Mouse (Mus musculus) spleen, adult 2 months (tissue): Measurements from ENCODE around the gene Lime1. TPM values are rescaled to one million over a fixed set of nuclear protein-coding genes. Genes with fewer than 3 reads are reported as not detected.

Experiments used
- DNase-seq, 2 experiments: peaks; one replicate each; pipeline versions ENCODE4 v3.0.0 to v3.0.0-alpha.2; 2012 to 2021; ENCODE audit warnings: low spot score in 2 of 2, low read depth in 1 of 2
- H3K27ac ChIP-seq: fragments of 200-500 bp; 2 replicates; pipeline ENCODE4 v1.5.1; 2012; ENCODE audit warnings: low read length, inconsistent platforms; ENCODE audit not compliant: insufficient read depth
- H3K27me3 ChIP-seq: fragments of 200-500 bp; 2 replicates; pipeline ENCODE4 v1.6.1; 2012; ENCODE audit warnings: mild to moderate bottlenecking, moderate library complexity, low read length, inconsistent platforms; ENCODE audit not compliant: control insufficient read depth, insufficient read depth
- H3K36me3 ChIP-seq: fragments of 200-500 bp; 2 replicates; pipeline ENCODE4 v1.6.1; 2012; ENCODE audit warnings: mild to moderate bottlenecking, low read length, inconsistent platforms; ENCODE audit not compliant: control insufficient read depth, insufficient read depth
- H3K4me1 ChIP-seq: fragments of 200-500 bp; 2 replicates; pipeline ENCODE4 v1.6.1; 2011; ENCODE audit warnings: inconsistent platforms; ENCODE audit not compliant: control insufficient read depth, insufficient read depth, insufficient read length
- H3K4me3 ChIP-seq: fragments of 200-500 bp; 2 replicates; pipeline ENCODE4 v1.5.1; 2011; ENCODE audit warnings: mild to moderate bottlenecking, inconsistent platforms; ENCODE audit not compliant: insufficient read depth, insufficient read length; ENCODE audit errors: extremely low read depth
- CTCF ChIP-seq: fragments of 200-500 bp; IDR thresholded peaks from 2 replicates; pipeline ENCODE4 v1.5.1; 2011; ENCODE audit warnings: mild to moderate bottlenecking, inconsistent platforms; ENCODE audit not compliant: insufficient read depth, insufficient read length, insufficient replicate concordance; ENCODE audit errors: extremely low read depth
- POLR2A ChIP-seq: fragments of 200-500 bp; IDR thresholded peaks from 2 replicates; pipeline ENCODE4 v1.6.1; 2011; ENCODE audit warnings: low read depth, low read length, inconsistent platforms
- WGBS: fragments of 180-500 bp; shearing (Covaris S2); methylation state at CpG from one replicate; pipeline ENCODE4 v1.1.7; 2018; 5-methylcytosine and 5-hydroxymethylcytosine counted together
- polyA plus RNA-seq: library from polyadenylated mRNA; depleted of rRNA; stranded (reverse); fragments of >200 nt; gene quantifications from 2 replicates; pipeline ENCODE4 v1.2.3, GENCODE M21; 2012

Gene Lime1
- polyA plus RNA-seq, 1 experiment = 146 TPM

GRCm38 (mm10) chr2:181380251-181380650 lies 373 bp downstream of the Lime1 start:
- H3K36me3 ChIP-seq = peaks cover 36% of the 10 kb centered on the region
- DNase-seq = no peak
- H3K4me1 ChIP-seq = peaks cover 19% of the 10 kb centered on the region; the same call in 1 of the 2 replicates
- H3K4me3 ChIP-seq = no peak overlapping the region
- TF ChIP-seq CTCF (no peak), POLR2A (no peak)
- WGBS = 88% methylated on average over 5 of the region's 5 CpGs
- H3K27me3 ChIP-seq = no peaks in the 10 kb centered on the region
- H3K27ac ChIP-seq = no peak overlapping the region

- Histone ChIP-seq H3K27me3 (no peaks in the 10 kb centered on the region), H3K4me1 (peaks cover 19% of the 10 kb centered on the region; the same call in 1 of the 2 replicates), H3K4me3 (peak overlapping the region; percentile 61), H3K27ac (peak overlapping the region; percentile 65), H3K36me3 (peaks cover 39% of the 10 kb centered on the region)
- peak in 1 of 2 experiments; percentile 29 for DNase-seq
- WGBS = 53% methylated on average over 5 of the region's 5 CpGs
- TF ChIP-seq POLR2A (no peak), CTCF (no peak)
These were observed 1.2 kb downstream of the Lime1 start for GRCm38 (mm10) chr2:181381107-181381506.

GRCm38 (mm10) chr2:181381631-181382306 lies 1.9 kb downstream of the Lime1 start:
- H3K4me3 ChIP-seq = peak overlapping the region; percentile 61; the same call in 1 of the 2 replicates
- TF ChIP-seq CTCF (no peak), POLR2A (no peak)
- H3K27me3 ChIP-seq = no peaks in the 10 kb centered on the region
- 83% methylated on average over 6 of the region's 6 CpGs for WGBS
- DNase-seq = no peak
- peak overlapping the region; percentile 65 for H3K27ac ChIP-seq
- peaks cover 16% of the 10 kb centered on the region; the same call in 1 of the 2 replicates for H3K4me1 ChIP-seq
- H3K36me3 ChIP-seq = peaks cover 41% of the 10 kb centered on the region

GRCm38 (mm10) chr2:181384463-181384862 lies 4.6 kb downstream of the Lime1 start:
- no peak overlapping the region for H3K4me3 ChIP-seq
- no peak overlapping the region for H3K27ac ChIP-seq
- 93% methylated on average over 7 of the region's 7 CpGs for WGBS
- H3K4me1 ChIP-seq = peaks cover 3% of the 10 kb centered on the region; the same call in 1 of the 2 replicates
- TF ChIP-seq POLR2A = no peak
- no peak for TF ChIP-seq CTCF
- H3K36me3 ChIP-seq = peaks cover 34% of the 10 kb centered on the region
- H3K27me3 ChIP-seq = no peaks in the 10 kb centered on the region
- DNase-seq = no peak

GRCm38 (mm10) chr2:181384919-181385391 lies 5.1 kb downstream of the Lime1 start:
- no peaks in the 10 kb centered on the region for H3K27me3 ChIP-seq
- peaks cover 30% of the 10 kb centered on the region for H3K36me3 ChIP-seq
- no peak for TF ChIP-seq CTCF
- TF ChIP-seq POLR2A = no peak
- H3K4me1 ChIP-seq = peaks cover 3% of the 10 kb centered on the region; the same call in 1 of the 2 replicates
- 90% methylated on average over 4 of the region's 4 CpGs for WGBS
- DNase-seq = no peak
- H3K27ac ChIP-seq = no peak overlapping the region
- no peak overlapping the region for H3K4me3 ChIP-seq

- 92% methylated on average over 3 of the region's 3 CpGs for WGBS
- H3K36me3 ChIP-seq = peaks cover 24% of the 10 kb centered on the region
- H3K27ac ChIP-seq = no peak overlapping the region
- no peak overlapping the region for H3K4me3 ChIP-seq
- no peaks in the 10 kb centered on the region for H3K27me3 ChIP-seq
- DNase-seq = no peak
- H3K4me1 ChIP-seq = peaks cover 1% of the 10 kb centered on the region; the same call in 1 of the 2 replicates
- TF ChIP-seq CTCF = no peak
- TF ChIP-seq POLR2A = no peak
These were observed 6.0 kb downstream of the Lime1 start for GRCm38 (mm10) chr2:181385885-181386284.
